Mouse (Mus musculus): ENCODE results near the gene Dab2.

GRCm38 (mm10) chr15:6454461-6454860 lies 154.9 kb downstream of the Dab2 start:
- no peak for TF ChIP-seq CTCF (IDR thresholded peaks at IDR 0.05; ENCODE audit: extremely low read depth, insufficient read depth, low read length)
- TF ChIP-seq POLR2A (IDR thresholded peaks at IDR 0.05; ENCODE audit: extremely low read depth, insufficient read depth, low read length) = no peak
